Mouse (Mus musculus) thymus, postnatal 25 days (tissue): ENCODE measurements around the gene Irs2.

ENCODE experiments used
- DNase-seq: peaks from one replicate; pipeline ENCODE4 v3.0.0; 2022

Gene Irs2

DNA sequence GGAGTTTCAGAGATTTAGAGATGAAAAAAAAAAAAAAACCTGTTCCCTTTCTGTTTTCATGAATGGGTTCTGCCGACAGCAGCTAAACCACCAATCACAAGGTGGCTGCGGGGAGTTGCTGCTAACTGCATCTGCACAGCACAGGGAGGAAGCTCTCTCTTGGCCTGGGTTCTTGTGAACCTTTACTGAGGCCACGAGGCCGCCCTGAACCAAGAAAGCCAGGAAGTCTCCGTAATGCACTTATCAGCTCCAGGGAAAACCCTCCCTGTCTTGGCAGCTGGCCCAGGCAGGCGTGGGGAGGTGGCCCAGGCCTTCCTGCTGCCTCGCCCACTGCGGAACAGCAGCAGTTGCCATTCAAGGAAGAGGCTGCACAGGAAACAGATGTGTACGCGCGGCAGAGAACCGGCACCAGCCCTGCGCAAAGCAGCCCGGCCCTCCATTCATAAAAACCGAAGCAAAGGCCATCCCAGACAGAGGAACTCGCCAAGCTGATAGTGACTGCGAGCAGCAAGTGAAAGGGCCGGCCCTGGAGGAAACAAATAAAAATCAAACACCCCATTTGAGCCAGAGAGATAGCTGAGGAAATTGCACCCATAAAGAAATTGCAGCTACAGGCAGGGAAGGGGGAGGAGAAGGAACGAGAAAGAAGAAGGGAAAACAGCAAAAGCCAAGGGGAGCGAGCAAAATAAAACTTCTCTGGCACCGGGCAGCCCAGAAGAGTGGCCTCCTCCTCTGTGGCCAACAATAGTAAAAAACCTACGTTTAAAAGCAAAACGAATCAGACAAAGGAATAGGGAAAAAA, 62.1 kb downstream of the Irs2 start:
- peak; percentile 86 for DNase-seq

DNA sequence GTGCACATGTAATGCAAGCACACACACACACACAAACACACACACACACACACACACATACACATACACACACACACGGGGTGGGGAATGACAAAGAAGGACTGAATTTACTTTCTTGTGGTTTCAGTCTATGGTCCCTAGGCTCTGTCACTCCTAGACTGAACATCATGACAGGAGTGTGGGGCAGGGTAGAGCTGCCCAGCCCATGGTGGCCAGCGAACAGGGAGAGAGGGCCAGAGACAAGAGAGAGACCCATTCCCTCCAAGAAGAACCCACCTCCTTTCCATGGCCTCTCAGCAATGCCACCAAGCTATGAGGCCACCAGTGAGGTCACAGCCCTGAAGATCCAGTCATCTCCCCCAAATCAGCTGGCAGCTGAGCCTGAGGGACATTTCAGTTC, 62.8 kb downstream of the Irs2 start:
- DNase-seq: no peak

DNA sequence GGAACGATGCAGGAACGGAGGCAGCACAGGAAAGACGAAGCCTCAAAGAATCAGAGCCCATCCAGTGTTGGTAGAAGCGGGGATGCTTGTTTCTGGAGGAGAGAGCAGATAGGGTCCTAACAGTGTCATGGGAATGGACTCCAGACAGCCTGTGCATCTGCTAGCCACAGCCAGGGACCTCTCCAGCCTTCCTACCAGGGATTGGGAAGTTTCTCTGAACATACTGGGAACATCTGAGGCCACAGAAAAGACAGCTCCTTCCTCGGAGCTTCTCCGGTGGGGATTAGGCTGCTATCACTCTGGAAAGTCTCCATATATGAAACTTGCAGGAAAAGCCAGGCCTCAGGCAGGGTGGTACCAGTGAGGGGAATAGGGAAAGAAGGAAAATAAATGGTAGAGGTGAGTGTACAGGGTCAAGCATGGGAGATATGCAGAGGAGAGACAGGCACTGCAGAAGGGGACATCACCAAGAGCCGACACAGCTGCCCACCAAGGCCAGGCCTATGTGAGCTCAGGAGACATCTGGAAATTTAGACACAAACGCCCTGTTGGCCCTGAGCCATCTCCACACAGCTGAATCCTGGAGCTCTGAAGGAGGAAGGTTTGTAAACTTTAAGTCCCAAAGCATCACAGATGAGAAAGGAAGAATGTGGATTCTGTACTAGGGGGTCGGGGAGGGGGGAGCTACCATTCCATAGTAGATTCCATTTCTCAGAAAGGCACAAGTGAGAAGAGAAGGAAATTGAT, 64.8 kb downstream of the Irs2 start:
- no peak for DNase-seq

DNA sequence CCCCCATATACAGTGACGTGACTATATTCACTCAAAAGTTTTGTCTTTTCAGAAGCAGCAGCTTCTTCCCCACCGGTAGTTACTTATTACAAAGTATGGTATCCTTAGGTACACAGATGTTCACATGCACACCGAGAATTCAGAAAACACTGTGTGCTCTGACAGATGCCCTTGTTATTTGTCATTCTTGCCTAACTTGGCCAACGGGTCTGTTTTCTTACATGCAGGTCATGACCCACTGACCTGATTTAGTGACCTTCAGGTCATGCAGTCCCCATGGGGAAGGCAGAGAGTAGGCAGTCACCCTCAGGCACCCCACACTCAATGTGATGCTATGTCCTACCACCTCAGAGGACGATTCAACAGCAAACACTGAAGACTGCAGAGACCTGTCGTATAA, 68.4 kb downstream of the Irs2 start:
- no peak for DNase-seq

DNA sequence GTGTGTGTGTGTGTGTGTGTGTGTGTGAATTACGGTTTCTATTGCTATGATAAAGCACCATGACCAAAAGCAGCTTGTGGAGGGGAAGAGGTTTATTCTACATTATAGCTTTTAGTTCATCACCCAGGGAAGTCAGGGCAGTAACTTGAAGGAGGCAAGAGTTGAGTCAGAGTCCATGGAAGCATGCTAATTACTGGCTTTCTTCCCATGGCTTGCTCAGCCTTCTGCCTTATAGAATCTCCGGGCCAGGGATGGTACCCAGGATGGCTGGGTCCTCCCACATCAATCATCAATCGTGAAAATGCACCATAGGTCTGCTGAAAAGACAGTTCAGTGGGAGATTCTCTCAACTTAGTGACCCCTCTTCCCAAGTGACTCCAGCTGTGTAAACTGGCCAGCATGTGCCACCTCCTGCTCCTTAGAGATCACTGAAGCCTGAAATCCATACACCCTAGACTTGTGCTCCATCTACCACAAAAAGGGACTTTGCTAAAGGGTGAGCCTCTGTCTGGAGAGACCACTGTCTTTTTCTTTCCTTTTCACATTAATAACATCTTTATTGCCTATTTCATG, 69.0 kb downstream of the Irs2 start:
- no peak for DNase-seq

DNA sequence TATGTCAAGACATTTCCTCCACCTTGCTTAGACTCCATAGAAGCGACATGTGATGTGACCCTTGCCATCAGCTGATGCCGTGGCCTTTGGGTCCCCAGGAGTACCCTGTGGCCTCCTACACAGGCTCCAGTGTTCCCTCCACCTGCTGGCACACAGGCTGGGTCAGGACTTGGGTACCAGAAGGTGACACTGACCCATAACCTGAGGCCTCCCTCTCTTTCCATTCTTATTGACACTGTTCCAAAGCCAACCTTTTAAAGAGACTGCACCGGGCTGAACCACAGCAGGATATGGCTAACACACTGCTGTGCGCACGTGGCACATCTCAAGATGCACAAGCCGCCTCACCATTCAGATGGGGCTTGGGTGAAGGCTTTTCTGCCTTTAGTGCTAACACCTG, 70.0 kb downstream of the Irs2 start:
- no peak for DNase-seq

DNA sequence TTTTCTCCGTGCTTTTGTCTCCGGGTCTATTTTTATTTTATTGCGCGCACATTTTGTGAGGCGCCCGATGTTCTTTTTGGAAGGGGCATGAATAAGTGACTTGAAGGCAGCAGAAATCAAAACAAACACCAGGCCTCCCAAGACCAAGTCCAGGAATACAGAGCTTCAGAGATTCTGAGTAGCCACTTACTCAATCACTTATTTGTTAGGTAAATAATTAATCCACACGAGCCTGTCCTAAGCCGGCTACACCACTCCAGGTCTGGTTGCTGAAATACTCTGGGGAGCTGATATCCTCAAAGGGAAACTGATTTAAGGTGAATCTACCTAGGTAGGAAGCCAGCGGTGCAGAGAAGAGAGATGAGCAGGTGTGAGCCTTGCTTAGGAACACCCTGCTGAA, 71.6 kb downstream of the Irs2 start:
- DNase-seq: no peak

DNA sequence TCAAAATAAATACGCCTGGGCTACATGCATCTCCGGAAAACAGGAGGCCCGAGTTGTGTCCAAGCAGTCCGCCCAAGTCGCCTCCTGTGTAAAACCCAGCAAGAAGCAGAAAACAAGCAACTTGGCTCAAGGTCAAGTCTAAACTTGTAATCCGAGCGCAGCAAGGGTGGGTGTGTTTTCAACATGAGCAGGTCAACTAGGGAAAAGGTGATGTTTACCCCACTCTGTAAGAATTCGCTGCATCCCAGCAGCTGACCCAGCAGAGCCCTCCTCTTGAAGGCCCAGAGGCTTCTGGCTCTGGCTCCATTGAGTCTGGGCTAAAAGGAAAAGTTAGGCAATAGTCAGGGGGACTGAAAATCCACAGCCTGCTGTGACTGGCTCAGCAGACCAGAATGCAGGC, 73.0 kb downstream of the Irs2 start:
- DNase-seq: no peak
